In the genomic region with DNA sequence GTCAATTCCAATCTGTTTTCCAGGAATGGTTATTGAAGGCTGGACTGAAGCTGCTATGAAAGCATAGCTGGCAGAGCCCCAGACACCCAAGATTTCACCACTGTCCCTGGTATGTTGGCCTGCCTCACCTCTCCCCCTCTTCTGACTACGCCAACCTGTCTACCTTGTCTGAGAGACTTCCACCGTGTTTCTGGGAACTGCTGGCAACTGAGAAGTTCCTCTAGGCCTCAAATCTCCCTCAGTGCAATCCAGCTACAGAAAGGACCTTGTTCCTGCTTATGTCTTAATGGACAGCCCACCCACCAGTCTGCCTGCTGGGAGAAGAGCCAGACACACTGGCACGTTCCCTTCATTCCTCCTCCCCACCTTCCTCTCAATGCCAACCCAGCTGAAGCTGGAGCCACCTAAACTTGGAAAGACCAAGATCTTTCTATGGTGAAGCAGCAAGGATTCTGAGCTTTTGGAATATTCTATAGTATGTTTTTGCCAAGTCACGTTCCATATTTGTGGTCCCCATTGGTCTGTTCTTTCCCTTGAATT, we compare ENCODE assay signal across 31 mouse cellular contexts.
DNase-seq lines count a peak whose midpoint lies in the region; ATAC-seq and TF ChIP-seq lines count a peak whose summit lies in the region.
"Had no signal": no experiment of that assay in that cellular context is flagged by ENCODE, and none has a peak within 500 bp of the region (broad histone marks: within the 10 kb centered on the region; RNA-seq: fewer than 3 reads in every experiment).

No protein-coding gene starts in this region.

- no peak overlapping the region for H3K27ac ChIP-seq in liver, adult 2 months (replicated peaks; ENCODE audit: insufficient read depth, low read depth, low read length)
- no peak overlapping the region for H3K27ac ChIP-seq in liver, embryonic 11.5 days (ENCODE audit: low read depth, low read length)
- H3K27ac ChIP-seq in liver, postnatal 0 days (ENCODE audit: low read depth), result no peak overlapping the region
- H3K27ac ChIP-seq: embryonic facial prominence, embryonic 13.5 days; forebrain, embryonic 12.5 days; heart, adult 2 months; heart, embryonic 13.5 days; hindbrain, embryonic 14.5 days; limb, embryonic 12.5 days; liver, embryonic 13.5 days; macrophage; midbrain, embryonic 13.5 days; neural tube, embryonic 13.5 days had no signal

- H3K4me3 ChIP-seq in liver, adult 2 months (ENCODE audit: insufficient read depth, low read depth, low read length), result no peak overlapping the region
- H3K4me3 ChIP-seq in liver, embryonic 11.5 days (ENCODE audit: low read depth, low read length), result no peak overlapping the region
- no peak overlapping the region for H3K4me3 ChIP-seq in liver, postnatal 0 days (ENCODE audit: low read depth, low read length)
- H3K4me3 ChIP-seq: embryonic facial prominence, embryonic 13.5 days; forebrain, embryonic 12.5 days; heart, adult 2 months; heart, embryonic 13.5 days; limb, embryonic 12.5 days; liver, embryonic 13.5 days; midbrain, embryonic 13.5 days; neural tube, embryonic 13.5 days had no signal

- no peak for TF ChIP-seq POLR2A in liver, adult 2 months (IDR thresholded peaks at IDR 0.05; ENCODE audit: extremely low read depth, insufficient read depth, low read length)

- 72% methylated on average over 4 of the region's 4 CpGs for WGBS in liver, adult 2 months
- 84% methylated on average over 4 of the region's 4 CpGs for WGBS in liver, embryonic 11.5 days
- WGBS in liver, postnatal 0 days (ENCODE audit: insufficient replicate concordance), result 72% methylated on average over 4 of the region's 4 CpGs

- H3K79me2 ChIP-seq in liver, adult 2 months (ENCODE audit: control insufficient read depth, insufficient read depth, low read length), result no peaks in the 10 kb centered on the region

- H3K4me2 ChIP-seq in liver, embryonic 11.5 days, result no peak overlapping the region
- no peak overlapping the region for H3K4me2 ChIP-seq in liver, postnatal 0 days (ENCODE audit: low read depth, low read length)
- H3K4me2 ChIP-seq: embryonic facial prominence, embryonic 13.5 days; forebrain, embryonic 12.5 days; heart, embryonic 13.5 days; hindbrain, embryonic 14.5 days; limb, embryonic 12.5 days; liver, embryonic 13.5 days; midbrain, embryonic 13.5 days; neural tube, embryonic 13.5 days had no signal

- no peaks in the 10 kb centered on the region for H3K27me3 ChIP-seq in liver, adult 2 months (ENCODE audit: control insufficient read depth, insufficient read depth, low read length)
- H3K27me3 ChIP-seq in liver, embryonic 11.5 days (replicated peaks; ENCODE audit: control insufficient read depth, insufficient read depth, low read length), result no peaks in the 10 kb centered on the region
- no peaks in the 10 kb centered on the region for H3K27me3 ChIP-seq in liver, postnatal 0 days (ENCODE audit: insufficient read depth, low read length)
- H3K27me3 ChIP-seq: embryonic facial prominence, embryonic 13.5 days; forebrain, embryonic 12.5 days; heart, embryonic 13.5 days; limb, embryonic 12.5 days; liver, embryonic 13.5 days; midbrain, embryonic 13.5 days; neural tube, embryonic 13.5 days had no signal

- H3K36me3 ChIP-seq in liver, adult 2 months (ENCODE audit: control insufficient read depth, insufficient read depth, low read length), result no peaks in the 10 kb centered on the region
- no peaks in the 10 kb centered on the region for H3K36me3 ChIP-seq in liver, embryonic 11.5 days (ENCODE audit: control insufficient read depth, insufficient read depth, low read length)
- no peaks in the 10 kb centered on the region for H3K36me3 ChIP-seq in liver, postnatal 0 days (replicated peaks; ENCODE audit: insufficient read depth, low read length)
- H3K36me3 ChIP-seq: embryonic facial prominence, embryonic 13.5 days; forebrain, embryonic 12.5 days; heart, embryonic 13.5 days; limb, embryonic 12.5 days; liver, embryonic 13.5 days; midbrain, embryonic 13.5 days; neural tube, embryonic 13.5 days had no signal

- no peaks in the 10 kb centered on the region for H3K4me1 ChIP-seq in liver, adult 2 months (ENCODE audit: control insufficient read depth, insufficient read depth, low read length)
- no peaks in the 10 kb centered on the region for H3K4me1 ChIP-seq in liver, embryonic 11.5 days (replicated peaks; ENCODE audit: control insufficient read depth, insufficient read depth, low read length)
- H3K4me1 ChIP-seq in liver, postnatal 0 days (ENCODE audit: insufficient read depth), result no peaks in the 10 kb centered on the region
- H3K4me1 ChIP-seq: liver, embryonic 13.5 days had no signal

- no peak for ATAC-seq in liver, embryonic 11.5 days (replicated peaks; ENCODE audit: low FRiP score)
- no peak for ATAC-seq in liver, postnatal 0 days
- ATAC-seq: CD4-positive, CD25-positive, alpha-beta regulatory T cell, adult 4 months; forebrain, postnatal 0 days; intestine, postnatal 0 days; midbrain, embryonic 13.5 days had no signal

- TF ChIP-seq CTCF in liver, adult 2 months (IDR thresholded peaks at IDR 0.05; ENCODE audit: low read depth, low read length), result no peak
- TF ChIP-seq CTCF in liver, postnatal 0 days (IDR thresholded peaks at IDR 0.05; ENCODE audit: low read depth), result no peak

- no peaks in the 10 kb centered on the region for H3K9me3 ChIP-seq in liver, embryonic 11.5 days (ENCODE audit: control insufficient read depth, low read length)
- H3K9me3 ChIP-seq in liver, postnatal 0 days (ENCODE audit: low read length), result no peaks in the 10 kb centered on the region
- H3K9me3 ChIP-seq: embryonic facial prominence, embryonic 13.5 days; forebrain, embryonic 12.5 days; heart, embryonic 13.5 days; limb, embryonic 12.5 days; liver, embryonic 13.5 days; midbrain, embryonic 13.5 days; neural tube, embryonic 13.5 days had no signal

- peak; percentile 60 to 85 for DNase-seq in cerebellum, postnatal 10 days
- DNase-seq in cerebellum, adult 8-10 months, result no peak
- DNase-seq in liver, adult 2 months (ENCODE audit: extremely low read depth, low read depth, low spot score), result peak; percentile 26
- DNase-seq in liver, embryonic 11.5 days (ENCODE audit: low spot score), result no peak
- peak; percentile 71 for DNase-seq in fat pad, adult 2 months (ENCODE audit: extremely low read depth, low read depth, low spot score)
- no peak for DNase-seq in gastrocnemius, postnatal 4 days (ENCODE audit: low spot score in 2 of 2)
- DNase-seq in liver, postnatal 0 days, result no peak
- DNase-seq: adrenal gland, adult 8-10 months; cerebellum, adult 2 months; forebrain, postnatal 0 days; gastrocnemius, postnatal 14 days; heart, adult 2 months; heart, postnatal 10 days; kidney, adult 9 months; kidney, postnatal 14 days; layer of hippocampus, adult 9-11 months; liver, embryonic 13.5 days; lung, adult 2 months; lung, postnatal 10 days; thymus, adult 2 months; thymus, postnatal 36 days had no signal

- H3K9ac ChIP-seq in liver, adult 2 months (ENCODE audit: low read depth, low read length), result no peak overlapping the region
- no peak overlapping the region for H3K9ac ChIP-seq in liver, embryonic 11.5 days (ENCODE audit: low read depth, low read length)
- H3K9ac ChIP-seq in liver, postnatal 0 days (replicated peaks), result no peak overlapping the region
- H3K9ac ChIP-seq: embryonic facial prominence, embryonic 13.5 days; forebrain, embryonic 12.5 days; forebrain, postnatal 0 days; heart, embryonic 13.5 days; hindbrain, embryonic 14.5 days; limb, embryonic 12.5 days; liver, embryonic 13.5 days; midbrain, embryonic 13.5 days; neural tube, embryonic 13.5 days had no signal

- TF ChIP-seq EP300 in liver, postnatal 0 days (IDR thresholded peaks at IDR 0.05; ENCODE audit: low read depth), result no peak

Comparison
In these comparisons a context has a peak if more than half of its experiments do, and no peak if none do; other contexts are left out.
1. DNase-seq: peak in cerebellum, postnatal 10 days (2 of 2), liver, adult 2 months (single experiment) and fat pad, adult 2 months (single experiment); none in cerebellum, adult 8-10 months (single experiment), liver, embryonic 11.5 days (single experiment), gastrocnemius, postnatal 4 days (0 of 2) and liver, postnatal 0 days (single experiment).